18 mouse cellular contexts compared by ENCODE assay signal in the genomic region with DNA sequence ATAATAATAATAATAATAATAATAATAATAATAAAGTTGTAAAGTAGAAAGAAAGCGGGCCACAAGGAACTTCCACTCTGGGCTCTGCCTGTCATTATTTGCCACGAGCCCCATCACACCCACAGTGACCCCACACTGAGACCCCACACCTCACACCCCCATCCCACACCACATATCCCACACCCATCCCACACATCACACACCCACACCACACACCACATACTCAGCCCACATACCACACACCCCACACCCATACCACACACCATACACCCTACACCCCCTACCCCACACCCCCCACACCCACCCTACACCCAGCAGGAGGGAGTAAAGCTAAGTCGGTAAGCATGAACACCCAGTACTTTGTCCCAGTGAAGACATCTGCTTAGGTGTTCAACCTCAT. TPM values are rescaled to one million over a fixed set of nuclear protein-coding genes. Genes with fewer than 3 reads are reported as not detected.
"Had no signal": no experiment of that assay in that cellular context is flagged by ENCODE, and none has a peak within 500 bp of the region (broad histone marks: within the 10 kb centered on the region; RNA-seq: fewer than 3 reads in every experiment).

No protein-coding gene starts in this region.

- H3K4me3 ChIP-seq: kidney, embryonic 15.5 days; limb, embryonic 10.5 days; limb, embryonic 13.5 days; liver, embryonic 12.5 days; liver, embryonic 15.5 days; lung, embryonic 15.5 days; megakaryocyte, embryonic 14.5 days; neural tube, embryonic 12.5 days; neural tube, embryonic 15.5 days had no signal

- H3K27ac ChIP-seq: kidney, embryonic 15.5 days; limb, embryonic 10.5 days; limb, embryonic 13.5 days; liver, embryonic 12.5 days; liver, embryonic 15.5 days; lung, embryonic 15.5 days; neural tube, embryonic 12.5 days; neural tube, embryonic 15.5 days; stomach, postnatal 0 days had no signal

- ATAC-seq: liver, embryonic 12.5 days had no signal

- H3K9ac ChIP-seq: kidney, embryonic 15.5 days; limb, embryonic 13.5 days; liver, embryonic 12.5 days; liver, embryonic 15.5 days; lung, embryonic 15.5 days; neural tube, embryonic 12.5 days; neural tube, embryonic 15.5 days had no signal

- DNase-seq: kidney, postnatal 10 days; liver; lung, postnatal 10 days; midbrain, embryonic 14.5 days; thymus, adult 2 months; thymus, postnatal 14 days; thymus, postnatal 4 days had no signal

- H3K9me3 ChIP-seq: kidney, embryonic 15.5 days; limb, embryonic 10.5 days; limb, embryonic 13.5 days; liver, embryonic 12.5 days; liver, embryonic 15.5 days; lung, embryonic 15.5 days; megakaryocyte, embryonic 14.5 days; neural tube, embryonic 12.5 days; neural tube, embryonic 15.5 days had no signal

- H3K27me3 ChIP-seq: kidney, embryonic 15.5 days; limb, embryonic 13.5 days; liver, embryonic 12.5 days; liver, embryonic 15.5 days; lung, embryonic 15.5 days; megakaryocyte, embryonic 14.5 days; neural tube, embryonic 12.5 days; neural tube, embryonic 15.5 days had no signal

- H3K36me3 ChIP-seq: kidney, embryonic 15.5 days; limb, embryonic 10.5 days; limb, embryonic 13.5 days; liver, embryonic 12.5 days; liver, embryonic 15.5 days; lung, embryonic 15.5 days; neural tube, embryonic 12.5 days; neural tube, embryonic 15.5 days had no signal

- H3K4me2 ChIP-seq: kidney, embryonic 15.5 days; limb, embryonic 13.5 days; liver, embryonic 12.5 days; liver, embryonic 15.5 days; lung, embryonic 15.5 days; midbrain, embryonic 11.5 days; neural tube, embryonic 12.5 days; neural tube, embryonic 15.5 days had no signal

- H3K4me1 ChIP-seq: kidney, embryonic 15.5 days; limb, embryonic 10.5 days; limb, embryonic 13.5 days; liver, embryonic 12.5 days; liver, embryonic 15.5 days; lung, embryonic 15.5 days; megakaryocyte, embryonic 14.5 days; neural tube, embryonic 12.5 days; neural tube, embryonic 15.5 days had no signal

RNA-seq across cellular contexts. Expression of a gene that starts 21.6 kb away (rescaled TPM):
- polyA plus RNA-seq: limb, embryonic 10.5 days; limb, embryonic 13.5 days; liver, embryonic 12.5 days; liver, embryonic 15.5 days; lung, embryonic 15.5 days; midbrain, embryonic 11.5 days; midbrain, embryonic 14.5 days; neural tube, embryonic 12.5 days had no signal
